Mouse (Mus musculus): Measurements from ENCODE around the gene Gm20931. TPM values are rescaled to one million over a fixed set of nuclear protein-coding genes. Genes with fewer than 3 reads are reported as not detected.
"Not testable (repeated sequence)": the region's sequence is repeated elsewhere in the genome, so short reads cannot be mapped to it uniquely, and the experiment has no call there.

Gm20931 gene
- total RNA-seq (2017): not detected in 2 replicates

- not testable (repeated sequence) for ATAC-seq (ENCODE audit: extremely low read depth, insufficient number of reproducible peaks, low FRiP score, poor library complexity, severe bottlenecking)
Measured at GRCm38 (mm10) chrY:55213420-55213819, at the start of gene Gm20931. Gene Gm20931, plus strand, starts transcription at chrY:55213720.

All from neutrophil, adult 5-6 weeks (primary cell).